Mouse (Mus musculus) spleen, postnatal 14 days (tissue): ENCODE measurements around the gene Olfr1183.
"Not testable (repeated sequence)": the region's sequence is repeated elsewhere in the genome, so short reads cannot be mapped to it uniquely, and the experiment has no call there.

Experiments
- DNase-seq, 2 experiments: peaks; one replicate each; pipeline ENCODE4 v3.0.0; 2021 to 2022; ENCODE audit warnings: low spot score in 2 of 2

Gene Olfr1183

GRCm38 (mm10) chr2:88454567-88454966 lies at the start of gene Olfr1183:
TSS of gene Olfr1183 (plus strand) at chr2:88454867.
- not testable (repeated sequence) for DNase-seq

- DNase-seq: no peak
Observed at GRCm38 (mm10) chr2:88406353-88406752, 48.3 kb upstream of the Olfr1183 start, which contains the start of gene Olfr1179. TSS of gene Olfr1179 (minus strand) at chr2:88406453.

- DNase-seq: no peak
Observed at GRCm38 (mm10) chr2:88419051-88419450, 35.6 kb upstream of the Olfr1183 start, which contains the start of gene Olfr1180. TSS of gene Olfr1180 (minus strand) at chr2:88419151.

- no peak for DNase-seq
Observed at GRCm38 (mm10) chr2:88426071-88426470, 28.6 kb upstream of the Olfr1183 start, which contains the start of gene Olfr1181. TSS of gene Olfr1181 (minus strand) at chr2:88426171.

- DNase-seq: no peak
Observed at GRCm38 (mm10) chr2:88449031-88449430, 5.6 kb upstream of the Olfr1183 start, which contains the start of gene Gm13757. TSS of gene Gm13757 (minus strand) at chr2:88449131.

- DNase-seq: no peak
Observed at GRCm38 (mm10) chr2:88483298-88483697, 28.6 kb downstream of the Olfr1183 start, which contains the start of gene Olfr1184. TSS of gene Olfr1184 (plus strand) at chr2:88483598.

- no peak for DNase-seq
Observed at GRCm38 (mm10) chr2:88493020-88493419, 38.4 kb downstream of the Olfr1183 start, which contains the start of gene Olfr1185-ps1. TSS of gene Olfr1185-ps1 (plus strand) at chr2:88493320.

GRCm38 (mm10) chr2:88518251-88518650 lies 63.6 kb downstream of the Olfr1183 start, which contains the start of gene Olfr1186:
TSS of gene Olfr1186 (plus strand) at chr2:88518551.
- no peak for DNase-seq
